Mouse (Mus musculus) naive thymus-derived CD4-positive, alpha-beta T cell, adult 2 months (primary cell): ENCODE results near the gene Ascl3.

Experiments used
- DNase-seq: peaks from one replicate; pipeline ENCODE4 v3.0.0-alpha.2; 2011; ENCODE audit warnings: low read depth

The Ascl3 gene

DNA sequence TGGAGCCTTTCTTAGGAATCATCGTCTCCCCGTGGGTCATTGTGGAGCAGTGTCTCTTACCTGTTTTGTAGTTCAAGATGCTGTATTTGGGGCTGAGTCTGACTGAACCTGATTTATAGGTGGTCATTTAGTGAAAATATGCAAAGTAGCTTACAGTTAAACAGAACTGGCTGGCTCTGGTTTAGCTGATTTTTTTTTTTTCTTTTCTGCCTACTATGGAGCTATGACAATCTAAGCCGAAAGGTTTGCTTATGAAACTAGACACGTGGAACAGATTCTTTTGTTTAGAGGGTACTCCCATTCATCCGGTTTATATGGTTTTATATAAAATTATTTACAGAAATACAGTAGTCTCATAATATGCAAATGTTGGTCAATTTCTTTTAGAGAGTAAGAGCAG is at the start of gene Ascl3:
Ascl3 (minus strand) TSS at position 101 of the 400 bp plus-strand sequence.
- no peak for DNase-seq

- DNase-seq: no peak
Observed at GRCm38 (mm10) chr7:109781087-109781469, 49.6 kb upstream of the Ascl3 start.

DNA sequence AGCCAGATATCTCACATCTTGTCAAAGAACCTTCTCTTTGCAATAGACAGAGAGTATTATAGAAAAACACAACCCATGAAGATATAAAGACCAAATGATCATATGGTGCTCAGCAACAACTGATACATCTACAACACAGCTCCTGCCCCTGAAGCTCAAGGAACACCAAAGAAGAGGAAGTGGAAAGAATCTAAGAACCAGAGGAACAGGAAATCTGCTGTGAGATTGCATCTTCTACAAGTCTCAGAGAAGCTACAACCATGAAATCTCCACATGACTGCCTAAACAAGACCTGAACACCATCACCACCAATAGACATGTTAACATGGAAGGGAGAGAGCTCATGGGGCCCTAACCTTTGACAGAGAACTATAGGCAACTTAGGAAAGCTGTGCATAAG is 40.7 kb upstream of the Ascl3 start:
- DNase-seq: peak; percentile 26

GRCm38 (mm10) chr7:109768699-109769383 is 37.3 kb upstream of the Ascl3 start:
- peak; percentile 48 for DNase-seq

- DNase-seq: no peak
Observed at GRCm38 (mm10) chr7:109767575-109768350, 36.2 kb upstream of the Ascl3 start.

GRCm38 (mm10) chr7:109764009-109764408 is 32.5 kb upstream of the Ascl3 start:
- DNase-seq: no peak

- DNase-seq: no peak
Observed at GRCm38 (mm10) chr7:109756291-109756690, 24.8 kb upstream of the Ascl3 start.

GRCm38 (mm10) chr7:109754034-109754433 is 22.5 kb upstream of the Ascl3 start:
- no peak for DNase-seq

GRCm38 (mm10) chr7:109752008-109752925 is 20.7 kb upstream of the Ascl3 start, which contains the start of gene Tmem9b:
Tmem9b (minus strand) TSS chr7:109752875.
- peak; percentile 82 for DNase-seq

DNA sequence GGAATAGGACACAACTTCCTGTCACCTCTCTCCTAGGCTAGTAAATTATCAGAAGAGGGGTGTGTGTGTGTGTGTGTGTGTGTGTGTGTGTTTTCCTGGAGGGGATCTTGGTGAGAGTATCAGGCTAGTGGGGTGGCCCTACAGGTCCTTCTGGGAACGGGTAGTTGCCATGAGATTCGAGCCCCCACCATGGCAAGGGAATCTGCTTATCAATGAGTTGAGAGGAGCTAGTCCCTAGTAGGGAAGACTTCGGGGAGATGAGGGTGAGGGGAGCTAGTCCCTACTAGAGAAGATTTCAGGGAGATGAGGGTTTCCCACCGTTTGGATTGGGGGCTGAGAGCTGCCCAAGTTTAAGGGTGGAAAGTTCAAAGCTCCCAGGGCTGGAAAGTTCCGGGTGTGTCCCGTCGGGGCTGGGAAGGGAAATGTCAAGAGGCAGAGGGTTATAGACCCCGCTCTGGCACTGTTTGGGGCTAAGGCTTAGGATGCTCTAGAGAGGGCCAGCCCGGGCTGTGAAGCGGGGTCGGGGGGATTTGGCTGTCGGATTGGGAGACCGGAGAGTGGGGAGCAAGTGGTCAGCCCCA is 20.0 kb upstream of the Ascl3 start:
- peak; percentile 32 for DNase-seq

GRCm38 (mm10) chr7:109747747-109748146 is 16.2 kb upstream of the Ascl3 start:
- DNase-seq: no peak

- DNase-seq: peak; percentile 73
Observed at GRCm38 (mm10) chr7:109741703-109742102, 10.2 kb upstream of the Ascl3 start.

- peak; percentile 48 for DNase-seq
Observed at GRCm38 (mm10) chr7:109741060-109741459, 9.5 kb upstream of the Ascl3 start.

- no peak for DNase-seq
Observed at GRCm38 (mm10) chr7:109739822-109740370, 8.4 kb upstream of the Ascl3 start.

DNA sequence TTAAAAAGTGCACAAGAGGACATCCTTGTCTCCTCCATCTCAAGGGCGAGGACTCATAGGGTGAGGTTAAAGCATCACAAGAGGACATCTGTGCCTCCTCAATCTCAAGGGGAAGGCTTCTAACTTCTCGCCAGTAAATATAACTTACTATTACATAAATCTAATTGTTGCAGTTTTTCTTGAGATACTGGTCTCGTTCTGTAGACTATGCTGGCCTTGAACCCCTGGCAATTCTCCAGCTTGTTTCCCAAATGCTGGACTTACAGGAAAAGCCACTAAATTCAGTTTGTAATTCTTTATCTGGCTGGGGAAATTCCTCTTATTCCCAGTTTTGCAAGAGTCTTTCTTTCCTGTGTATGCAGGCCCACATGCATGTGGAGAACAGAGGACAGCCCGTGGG is 3.3 kb upstream of the Ascl3 start:
- DNase-seq: no peak

GRCm38 (mm10) chr7:109723697-109724096 is 7.8 kb downstream of the Ascl3 start, which contains the start of gene BC051019:
BC051019 (minus strand) TSS chr7:109723850.
- no peak for DNase-seq

GRCm38 (mm10) chr7:109723114-109723513 is 8.4 kb downstream of the Ascl3 start:
- DNase-seq: no peak

DNA sequence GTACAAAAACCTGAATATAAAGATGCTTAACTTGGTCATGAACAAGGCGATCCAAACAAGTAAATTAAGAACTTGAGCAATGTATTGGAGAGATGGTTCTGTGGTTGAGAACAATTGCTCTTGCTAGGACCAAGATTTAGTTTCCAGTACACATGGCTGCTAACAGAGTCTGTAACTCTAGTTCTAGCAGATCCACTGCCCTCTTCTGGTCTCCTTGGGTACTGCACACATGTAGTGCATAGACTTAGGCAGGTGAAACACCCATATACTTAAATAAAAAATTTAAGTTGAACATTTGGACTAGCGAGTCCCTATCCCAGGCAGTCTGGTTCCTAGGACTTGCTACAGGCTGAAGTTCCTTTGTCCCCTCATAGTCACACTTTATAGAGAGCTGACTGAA is 8.9 kb downstream of the Ascl3 start:
- peak; percentile 45 for DNase-seq

DNA sequence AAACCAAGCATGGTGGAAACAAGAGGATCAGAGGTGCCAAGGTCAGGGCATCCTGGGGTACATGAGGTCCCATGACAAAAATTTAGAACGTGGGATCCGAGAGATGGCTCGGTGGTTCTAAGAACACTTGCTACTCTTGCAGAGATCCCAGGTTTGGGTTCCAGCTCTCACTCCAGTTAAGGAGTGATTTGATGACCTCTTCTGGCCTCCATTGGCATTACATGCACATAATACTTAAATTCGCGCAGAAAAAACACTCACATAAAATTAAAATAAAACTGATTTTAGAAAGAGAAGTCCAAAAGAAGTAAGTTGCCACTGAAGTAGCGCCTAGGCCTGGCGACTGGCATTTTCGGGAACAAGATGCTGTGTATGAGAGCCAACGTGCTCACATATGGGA is 12.2 kb downstream of the Ascl3 start:
- DNase-seq: peak; percentile 38

- DNase-seq: no peak
Observed at GRCm38 (mm10) chr7:109713434-109713982, 18.0 kb downstream of the Ascl3 start.

GRCm38 (mm10) chr7:109712198-109712597 is 19.3 kb downstream of the Ascl3 start:
- no peak for DNase-seq
